Comparison of ENCODE assay signal across 29 mouse cellular contexts in the genomic region with DNA sequence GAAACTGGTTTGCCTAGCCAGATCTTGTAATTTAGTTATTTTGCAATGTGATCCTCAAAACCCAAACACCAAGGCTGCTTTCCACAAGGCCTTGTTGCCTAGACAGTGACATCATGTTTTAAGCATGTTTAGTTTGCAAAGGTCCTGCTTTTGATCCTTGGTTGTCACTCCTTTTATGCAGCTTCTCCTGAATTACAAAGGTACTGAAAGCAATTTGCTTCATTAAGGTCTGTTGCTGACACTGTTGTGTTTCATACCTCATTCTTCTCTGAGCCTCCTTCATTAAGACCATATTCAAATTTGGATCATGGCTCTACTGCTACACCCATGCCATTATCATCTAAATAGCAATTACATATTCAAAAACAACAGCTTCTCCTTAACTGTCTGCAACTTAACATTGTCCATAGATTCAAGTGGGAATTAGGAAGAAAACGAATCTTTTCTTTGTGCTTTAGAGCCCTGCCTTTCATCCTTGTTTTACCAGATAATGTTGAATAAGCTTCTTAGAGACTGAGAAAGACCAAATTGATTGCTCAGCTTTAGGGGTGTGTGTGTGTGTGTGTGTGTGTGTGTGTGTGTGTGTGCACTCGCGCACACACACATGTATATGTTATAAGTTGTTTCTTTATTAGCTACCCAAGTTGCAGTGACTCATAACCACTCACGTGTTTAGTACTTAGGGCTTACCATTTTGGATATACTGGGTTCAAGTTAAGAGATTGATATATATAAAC. TPM values are rescaled to one million over a fixed set of nuclear protein-coding genes. Genes with fewer than 3 reads are reported as not detected.
DNase-seq lines count a peak whose midpoint lies in the region; ATAC-seq and TF ChIP-seq lines count a peak whose summit lies in the region.
"Had no signal": no experiment of that assay in that cellular context is flagged by ENCODE, and none has a peak within 500 bp of the region (broad histone marks: within the 10 kb centered on the region; RNA-seq: fewer than 3 reads in every experiment).

No protein-coding gene starts in this region.

- peak; percentile 62 for ATAC-seq in midbrain, embryonic 12.5 days (ENCODE audit: low FRiP score, low read depth)
- peak; percentile 95 for ATAC-seq in forebrain, embryonic 13.5 days
- ATAC-seq: CD4-positive, CD25-positive, alpha-beta regulatory T cell, adult 4 months; hindbrain, embryonic 16.5 days had no signal

- H3K9me3 ChIP-seq in midbrain, embryonic 12.5 days = no peaks in the 10 kb centered on the region
- no peaks in the 10 kb centered on the region for H3K9me3 ChIP-seq in midbrain, embryonic 10.5 days (replicated peaks)
- no peaks in the 10 kb centered on the region for H3K9me3 ChIP-seq in forebrain, embryonic 13.5 days (replicated peaks)
- H3K9me3 ChIP-seq: embryonic facial prominence, embryonic 12.5 days; limb, embryonic 12.5 days; liver, embryonic 15.5 days; neural tube, embryonic 13.5 days; stomach, embryonic 15.5 days had no signal

- TF ChIP-seq POLR2A in brain, embryonic 14.5 days (IDR thresholded peaks at IDR 0.05; ENCODE audit: borderline replicate concordance, extremely low read depth, insufficient read depth, insufficient read length, poor library complexity, severe bottlenecking) = no peak
- TF ChIP-seq POLR2A in kidney, adult 2 months (IDR thresholded peaks at IDR 0.05; ENCODE audit: low read depth, low read length) = no peak

- H3K27ac ChIP-seq in midbrain, embryonic 12.5 days (replicated peaks) = no peak overlapping the region
- H3K27ac ChIP-seq in midbrain, embryonic 10.5 days (replicated peaks) = no peak overlapping the region
- H3K27ac ChIP-seq in forebrain, embryonic 13.5 days = 0 out of 2 replicates have a peak overlapping the region, but pooled peaks have one; percentile 8
- H3K27ac ChIP-seq in kidney, adult 2 months (ENCODE audit: insufficient read depth, low read depth, low read length) = no peak overlapping the region
- H3K27ac ChIP-seq: embryonic facial prominence, embryonic 12.5 days; left cerebral cortex, adult 2 months; limb, embryonic 12.5 days; liver, embryonic 15.5 days; neural tube, embryonic 13.5 days; stomach, embryonic 15.5 days had no signal

- no peak overlapping the region for H3K4me3 ChIP-seq in midbrain, embryonic 12.5 days
- no peak overlapping the region for H3K4me3 ChIP-seq in midbrain, embryonic 10.5 days
- H3K4me3 ChIP-seq in forebrain, embryonic 13.5 days = no peak overlapping the region
- H3K4me3 ChIP-seq in kidney, adult 2 months (ENCODE audit: insufficient read depth, low read depth, low read length) = no peak overlapping the region
- H3K4me3 ChIP-seq: embryonic facial prominence, embryonic 12.5 days; left cerebral cortex, adult 2 months; limb, embryonic 12.5 days; liver, embryonic 15.5 days; neural tube, embryonic 13.5 days; stomach, embryonic 15.5 days had no signal

- intact Hi-C loops in heart, postnatal 36 days (cut with DNase I) = no loop called here

- H3K4me1 ChIP-seq in midbrain, embryonic 12.5 days = peaks cover 6% of the 10 kb centered on the region; the same call in 1 of the 2 replicates
- peaks cover 6% of the 10 kb centered on the region; the same call in 1 of the 2 replicates for H3K4me1 ChIP-seq in midbrain, embryonic 10.5 days
- H3K4me1 ChIP-seq in forebrain, embryonic 13.5 days = peaks cover 13% of the 10 kb centered on the region
- H3K4me1 ChIP-seq in kidney, adult 2 months (ENCODE audit: control insufficient read depth, insufficient read depth, low read length) = no peaks in the 10 kb centered on the region
- H3K4me1 ChIP-seq: limb, embryonic 12.5 days; liver, embryonic 15.5 days; neural tube, embryonic 13.5 days; stomach, embryonic 15.5 days had no signal

- H3K9ac ChIP-seq in midbrain, embryonic 12.5 days (replicated peaks) = no peak overlapping the region
- no peak overlapping the region for H3K9ac ChIP-seq in forebrain, embryonic 13.5 days
- H3K9ac ChIP-seq: embryonic facial prominence, embryonic 12.5 days; limb, embryonic 12.5 days; liver, embryonic 15.5 days; lung, embryonic 14.5 days; neural tube, embryonic 13.5 days; stomach, embryonic 15.5 days had no signal

- no peaks in the 10 kb centered on the region for H3K36me3 ChIP-seq in midbrain, embryonic 12.5 days
- 0 out of 2 replicates have a peak, but pooled peaks cover 3% of the 10 kb centered on the region for H3K36me3 ChIP-seq in midbrain, embryonic 10.5 days
- H3K36me3 ChIP-seq in forebrain, embryonic 13.5 days (ENCODE audit: poor library complexity, severe bottlenecking) = no peaks in the 10 kb centered on the region
- no peaks in the 10 kb centered on the region for H3K36me3 ChIP-seq in kidney, adult 2 months (ENCODE audit: control insufficient read depth, insufficient read depth, low read length)
- H3K36me3 ChIP-seq: embryonic facial prominence, embryonic 12.5 days; limb, embryonic 12.5 days; liver, embryonic 15.5 days; neural tube, embryonic 13.5 days; stomach, embryonic 15.5 days had no signal

- no peaks in the 10 kb centered on the region for H3K27me3 ChIP-seq in midbrain, embryonic 12.5 days
- no peaks in the 10 kb centered on the region for H3K27me3 ChIP-seq in midbrain, embryonic 10.5 days (ENCODE audit: low read depth, poor library complexity, severe bottlenecking)
- no peaks in the 10 kb centered on the region for H3K27me3 ChIP-seq in forebrain, embryonic 13.5 days
- H3K27me3 ChIP-seq in kidney, adult 2 months (replicated peaks; ENCODE audit: control insufficient read depth, insufficient read depth, low read length) = no peaks in the 10 kb centered on the region
- H3K27me3 ChIP-seq: embryonic facial prominence, embryonic 12.5 days; limb, embryonic 12.5 days; liver, embryonic 15.5 days; neural tube, embryonic 13.5 days; stomach, embryonic 15.5 days had no signal

- no peak overlapping the region for H3K4me2 ChIP-seq in midbrain, embryonic 12.5 days (replicated peaks)
- no peak overlapping the region for H3K4me2 ChIP-seq in forebrain, embryonic 13.5 days
- H3K4me2 ChIP-seq: embryonic facial prominence, embryonic 12.5 days; limb, embryonic 12.5 days; liver, embryonic 15.5 days; lung, embryonic 14.5 days; neural tube, embryonic 13.5 days; stomach, embryonic 15.5 days had no signal

- 64% methylated on average over 4 of the region's 4 CpGs for WGBS in midbrain, embryonic 12.5 days
- WGBS in midbrain, embryonic 10.5 days = 85% methylated on average over 4 of the region's 4 CpGs
- WGBS in forebrain, embryonic 13.5 days = 26% methylated on average over 4 of the region's 4 CpGs
- WGBS in kidney, adult 2 months = 89% methylated on average over 4 of the region's 4 CpGs

- no peak for DNase-seq in midbrain, embryonic 10.5 days (ENCODE audit: low spot score)
- DNase-seq in brain, embryonic 14.5 days (ENCODE audit: low read depth) = peak; percentile 92
- no peak for DNase-seq in kidney, adult 2 months
- DNase-seq in layer of hippocampus, postnatal 36 days = no peak
- no peak for DNase-seq in heart, postnatal 36 days
- DNase-seq: adrenal gland, postnatal 10 days; cerebellum, adult 11 months; cerebellum, adult 9-10 months; cerebellum, postnatal 36 days; gastrocnemius, postnatal 10 days; heart, postnatal 14 days; kidney, adult 8-10 months; kidney, postnatal 10 days; layer of hippocampus, adult 9-11 months; lung, embryonic 14.5 days; lung, postnatal 14 days; right cerebral cortex, postnatal 4 days; thymus, postnatal 14 days had no signal

- no peak for TF ChIP-seq CTCF in brain, embryonic 14.5 days (IDR thresholded peaks at IDR 0.05; ENCODE audit: borderline replicate concordance, extremely low read depth, insufficient read depth, insufficient read length)
- no peak for TF ChIP-seq CTCF in kidney, adult 2 months (conservative IDR thresholded peaks at IDR 0.05; ENCODE audit: insufficient read depth, insufficient read length, low read depth, low read length)

RNA-seq across cellular contexts. Expression of a gene that starts 35.0 kb away (rescaled TPM):
- 15.8 and 20.5 TPM in 2 replicates for polyA plus RNA-seq in midbrain, embryonic 12.5 days (2016; fragmentation: Nextera tagmentation; extraction: Ambion mirVana)
- 9.0 and 10.6 TPM in 2 replicates for polyA plus RNA-seq in midbrain, embryonic 10.5 days (2016; fragmentation: Nextera tagmentation; extraction: Ambion mirVana)
- polyA plus RNA-seq in brain, embryonic 14.5 days (2012; rRNA removed) = 15.5 and 22.1 TPM in 2 replicates
- polyA plus RNA-seq in forebrain, embryonic 13.5 days (2015; fragmentation: Nextera tagmentation; extraction: Ambion mirVana) = 23.0 and 23.1 TPM in 2 replicates
- 1.0 and 2.0 TPM in 2 replicates for polyA plus RNA-seq in kidney, adult 2 months (2012; rRNA removed)
- total RNA-seq in layer of hippocampus, postnatal 36 days (2021) = 1 to 10 TPM in 1 of 2 experiments, not detected in 1; 2.2 TPM
- not detected for total RNA-seq in heart, postnatal 36 days (2021)
- total RNA-seq: gastrocnemius, postnatal 10 days; heart, postnatal 14 days had no signal
- polyA plus RNA-seq: spleen, adult 2 months had no signal

RNA-seq across cellular contexts. Expression of a gene that starts 35.1 kb away (rescaled TPM):
- polyA plus RNA-seq in midbrain, embryonic 12.5 days (2016; fragmentation: Nextera tagmentation; extraction: Ambion mirVana) = 29.7 and 32.1 TPM in 2 replicates
- 22.0 and 23.8 TPM in 2 replicates for polyA plus RNA-seq in midbrain, embryonic 10.5 days (2016; fragmentation: Nextera tagmentation; extraction: Ambion mirVana)
- 27.3 and 28.0 TPM in 2 replicates for polyA plus RNA-seq in brain, embryonic 14.5 days (2012; rRNA removed)
- polyA plus RNA-seq in forebrain, embryonic 13.5 days (2015; fragmentation: Nextera tagmentation; extraction: Ambion mirVana) = 30.3 and 33.0 TPM in 2 replicates
- 21.9 and 23.0 TPM in 2 replicates for polyA plus RNA-seq in kidney, adult 2 months (2012; rRNA removed)
- 10 to 100 TPM; 30.7 to 39.7 TPM for total RNA-seq in layer of hippocampus, postnatal 36 days (2021)
- 10 to 100 TPM; 10.2 to 14.4 TPM for total RNA-seq in heart, postnatal 36 days (2021)

RNA-seq across cellular contexts. Expression of a gene that starts 35.2 kb away (rescaled TPM):
- 149 and 155 TPM in 2 replicates for polyA plus RNA-seq in midbrain, embryonic 12.5 days (2016; fragmentation: Nextera tagmentation; extraction: Ambion mirVana)
- 179 and 201 TPM in 2 replicates for polyA plus RNA-seq in midbrain, embryonic 10.5 days (2016; fragmentation: Nextera tagmentation; extraction: Ambion mirVana)
- 36.1 and 48.9 TPM in 2 replicates for polyA plus RNA-seq in brain, embryonic 14.5 days (2012; rRNA removed)
- 153 and 172 TPM in 2 replicates for polyA plus RNA-seq in forebrain, embryonic 13.5 days (2015; fragmentation: Nextera tagmentation; extraction: Ambion mirVana)
- polyA plus RNA-seq in kidney, adult 2 months (2012; rRNA removed) = 2.9 and 5.0 TPM in 2 replicates
- total RNA-seq in layer of hippocampus, postnatal 36 days (2021) = 10 to 100 TPM; 13.7 to 17.8 TPM
- 10 to 100 TPM; 19.5 to 20.4 TPM for total RNA-seq in heart, postnatal 36 days (2021)
